Mouse (Mus musculus) B cell, adult 2 months (primary cell): ENCODE data around the gene Aadacl2.

Experiments
- DNase-seq, 2 experiments: peaks; one replicate each; pipeline ENCODE4 v3.0.0; 2022

The Aadacl2 gene

GRCm38 (mm10) chr3:60006443-60006842 lies at the start of gene Aadacl2:
Aadacl2 (plus strand) TSS chr3:60006743.
- no peak for DNase-seq

GRCm38 (mm10) chr3:59970891-59971290 lies 35.7 kb upstream of the Aadacl2 start:
- no peak for DNase-seq

- DNase-seq: no peak
Measured at GRCm38 (mm10) chr3:59974591-59974990, 32.0 kb upstream of the Aadacl2 start.

- no peak for DNase-seq
Measured at GRCm38 (mm10) chr3:60003622-60004021, 2.9 kb upstream of the Aadacl2 start.

- DNase-seq: no peak
Measured at GRCm38 (mm10) chr3:60025417-60025816, 18.9 kb downstream of the Aadacl2 start, which contains the start of gene Aadac. Aadac (plus strand) TSS chr3:60025717.

- no peak for DNase-seq
Measured at GRCm38 (mm10) chr3:60031511-60031910, 25.0 kb downstream of the Aadacl2 start.

- no peak for DNase-seq
Measured at GRCm38 (mm10) chr3:60046221-60046913, 39.8 kb downstream of the Aadacl2 start.

- DNase-seq: no peak
Measured at GRCm38 (mm10) chr3:60053231-60053927, 46.8 kb downstream of the Aadacl2 start.

GRCm38 (mm10) chr3:60053931-60054330 lies 47.4 kb downstream of the Aadacl2 start:
- no peak for DNase-seq

GRCm38 (mm10) chr3:60056451-60056850 lies 49.9 kb downstream of the Aadacl2 start:
- peak; percentile 11 to 31 for DNase-seq

GRCm38 (mm10) chr3:60057070-60057808 lies 50.7 kb downstream of the Aadacl2 start:
- DNase-seq: no peak

GRCm38 (mm10) chr3:60057809-60058082 lies 51.2 kb downstream of the Aadacl2 start:
- no peak for DNase-seq
